Mouse (Mus musculus) embryonic facial prominence, embryonic 15.5 days (tissue): ENCODE measurements around the gene Ddn. TPM values are rescaled to one million over a fixed set of nuclear protein-coding genes. Genes with fewer than 3 reads are reported as not detected.
"Not testable (repeated sequence)": the region's sequence is repeated elsewhere in the genome, so short reads cannot be mapped to it uniquely, and the experiment has no call there.

Experiments
- ATAC-seq: fragments of 200-750 bp; cut with Nextera tagmentation; 2 replicates; pipeline ENCODE4 v1.8.0; 2017; ENCODE audit warnings: low read depth, moderate TSS enrichment; ENCODE audit not compliant: insufficient number of reproducible peaks, low FRiP score, low TSS enrichment
- H3K27ac ChIP-seq: fragments of 300-500 bp; sonication (generic); replicated peaks from 2 replicates; pipeline ENCODE4 v1.5.1; 2015; ENCODE audit warnings: mild to moderate bottlenecking, inconsistent platforms
- H3K27me3 ChIP-seq: fragments of 300-500 bp; sonication (generic); 2 replicates; pipeline ENCODE4 v1.6.1; 2015; ENCODE audit warnings: inconsistent platforms
- H3K36me3 ChIP-seq: fragments of 300-500 bp; sonication (generic); 2 replicates; pipeline ENCODE4 v1.6.1; 2015; ENCODE audit warnings: mild to moderate bottlenecking, inconsistent platforms
- H3K4me1 ChIP-seq: fragments of 300-500 bp; sonication (generic); 2 replicates; pipeline ENCODE4 v1.6.1; 2015; ENCODE audit warnings: inconsistent platforms
- H3K4me2 ChIP-seq: fragments of 300-500 bp; sonication (generic); replicated peaks from 2 replicates; pipeline ENCODE4 v1.6.1; 2015; ENCODE audit warnings: mild to moderate bottlenecking, inconsistent platforms
- H3K4me3 ChIP-seq: fragments of 300-500 bp; sonication (generic); replicated peaks from 2 replicates; pipeline ENCODE4 v1.5.1; 2015; ENCODE audit warnings: mild to moderate bottlenecking, inconsistent platforms
- H3K9ac ChIP-seq: fragments of 300-500 bp; sonication (generic); 2 replicates; pipeline ENCODE4 v1.6.1; 2015; ENCODE audit warnings: inconsistent platforms
- H3K9me3 ChIP-seq: fragments of 300-500 bp; sonication (generic); replicated peaks from 2 replicates; pipeline ENCODE4 v1.6.1; 2016; ENCODE audit warnings: inconsistent platforms
- WGBS: fragments of 180-500 bp; shearing (Covaris S2); methylation state at CpG from one replicate; pipeline ENCODE4 v1.1.7; 2015; 5-methylcytosine and 5-hydroxymethylcytosine counted together
- polyA plus RNA-seq: library from polyadenylated mRNA; unstranded; fragments of >200 nt; fragmentation: Nextera tagmentation; extraction: Ambion mirVana; gene quantifications from 2 replicates; pipeline ENCODE4 v1.2.1, GENCODE M21; 2015

Gene Ddn
- polyA plus RNA-seq, 1 experiment from 2014 or later = 0.04 TPM

DNA sequence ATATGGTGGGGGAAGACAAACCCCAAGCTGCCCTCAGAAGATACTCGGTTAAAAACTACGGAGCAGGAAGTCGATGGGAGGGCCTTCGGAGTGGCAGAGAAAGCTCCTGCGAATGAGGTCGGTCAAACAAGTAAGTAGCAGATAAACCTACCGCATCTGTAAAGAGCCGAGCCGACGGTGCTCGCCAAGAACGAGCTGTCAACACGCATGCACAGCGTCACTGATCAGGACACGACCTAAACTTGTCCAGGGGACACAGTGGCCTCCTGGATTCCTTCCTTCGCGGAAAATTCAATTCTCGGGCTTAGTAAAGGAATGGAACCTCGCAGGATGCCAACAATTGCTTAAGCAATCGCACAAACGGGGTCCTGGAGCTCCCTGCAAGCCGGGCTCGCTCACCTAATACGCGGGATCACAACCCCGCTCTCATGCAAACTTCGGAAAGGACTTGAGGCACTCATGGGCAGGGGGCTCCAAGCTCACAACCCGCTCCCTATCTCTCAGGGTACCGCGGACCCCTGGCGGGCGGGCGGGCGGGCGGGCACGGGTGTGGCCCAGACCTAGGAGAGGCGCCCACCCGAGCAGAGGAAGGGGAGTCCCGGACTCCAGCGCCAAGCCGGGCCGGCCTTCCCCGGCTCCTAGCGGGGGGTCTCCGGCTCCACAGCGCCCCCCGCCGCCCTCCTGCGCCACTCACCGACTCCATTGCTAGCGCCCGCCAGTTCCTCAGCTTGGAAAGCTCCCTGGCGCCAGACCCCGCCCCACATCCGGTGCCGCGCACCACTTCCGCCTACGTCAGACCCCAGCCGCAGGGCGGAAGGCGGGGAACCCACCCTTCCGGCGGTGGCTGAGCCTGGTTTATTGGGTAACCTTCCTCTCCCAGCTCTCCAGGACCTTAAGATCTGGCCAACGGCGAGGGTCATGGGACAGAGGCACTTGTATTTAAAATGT is 21.7 kb upstream of the Ddn start, which contains the start of gene Prkag1:
Gene Prkag1, minus strand, starts transcription at position 786 of the 948 bp plus-strand sequence.
- Histone ChIP-seq H3K36me3 (peaks cover 34% of the 10 kb centered on the region), H3K4me3 (peak within 1 kb of the TSS; percentile 65), H3K27ac (peak within 1 kb of the TSS; percentile 94), H3K9ac (peak within 1 kb of the TSS; percentile 91), H3K9me3 (no peaks in the 10 kb centered on the region), H3K4me2 (peak within 1 kb of the TSS; percentile 53), H3K27me3 (no peaks in the 10 kb centered on the region), H3K4me1 (peaks cover 22% of the 10 kb centered on the region)
- ATAC-seq = peak; percentile 96
- under 1% methylated on average over 65 of the region's 66 CpGs for WGBS

DNA sequence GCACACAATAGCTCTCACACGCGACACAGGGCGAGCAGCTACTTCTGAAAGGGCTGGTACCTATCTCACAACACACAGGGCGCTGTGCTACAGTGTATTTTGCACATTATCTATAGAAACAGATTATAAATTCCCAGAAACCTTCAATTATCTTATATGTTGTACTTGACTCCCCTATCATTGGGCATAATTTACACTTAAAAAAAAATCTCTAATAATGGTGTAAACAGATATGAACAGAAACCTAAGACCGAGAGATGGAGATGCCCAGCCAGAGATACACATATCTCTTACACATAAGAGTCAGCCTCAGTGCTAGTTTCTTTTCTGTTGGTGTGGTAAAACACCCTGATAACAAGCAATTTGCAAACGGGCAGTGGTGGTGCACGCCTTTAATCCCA is 18.3 kb upstream of the Ddn start:
- Histone ChIP-seq H3K27ac (no peak overlapping the region), H3K36me3 (peaks cover 32% of the 10 kb centered on the region), H3K4me2 (no peak overlapping the region), H3K4me1 (peaks cover 19% of the 10 kb centered on the region), H3K9me3 (no peaks in the 10 kb centered on the region), H3K4me3 (no peak overlapping the region), H3K9ac (no peak overlapping the region), H3K27me3 (no peaks in the 10 kb centered on the region)
- WGBS = 89% methylated on average over 7 of the region's 7 CpGs
- ATAC-seq = no peak

DNA sequence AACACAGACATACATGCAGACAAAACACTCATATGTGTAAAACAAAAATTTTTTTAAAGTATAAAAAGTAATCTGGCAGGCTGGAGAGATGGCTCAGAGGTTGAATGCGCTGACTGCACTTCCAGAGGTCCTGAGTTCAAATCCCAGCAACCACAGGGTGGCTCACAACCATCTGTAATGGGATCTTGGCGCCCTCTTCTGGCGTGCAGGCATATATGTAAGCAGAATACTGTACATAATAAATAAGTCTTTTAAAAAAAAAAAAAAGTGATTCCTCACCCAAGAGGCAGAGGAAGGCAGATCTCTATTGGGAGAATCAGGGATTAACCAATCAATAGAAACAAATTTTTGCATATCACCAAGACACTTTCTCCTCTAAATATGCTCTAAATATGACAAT is 14.1 kb upstream of the Ddn start:
- ATAC-seq = no peak
- Histone ChIP-seq H3K27me3 (no peaks in the 10 kb centered on the region), H3K4me3 (no peak overlapping the region), H3K9ac (no peak overlapping the region), H3K27ac (no peak overlapping the region), H3K4me1 (no peaks in the 10 kb centered on the region), H3K9me3 (no peaks in the 10 kb centered on the region), H3K4me2 (no peak overlapping the region), H3K36me3 (peaks cover 38% of the 10 kb centered on the region)
- 66% methylated on average over 3 of the region's 3 CpGs for WGBS

DNA sequence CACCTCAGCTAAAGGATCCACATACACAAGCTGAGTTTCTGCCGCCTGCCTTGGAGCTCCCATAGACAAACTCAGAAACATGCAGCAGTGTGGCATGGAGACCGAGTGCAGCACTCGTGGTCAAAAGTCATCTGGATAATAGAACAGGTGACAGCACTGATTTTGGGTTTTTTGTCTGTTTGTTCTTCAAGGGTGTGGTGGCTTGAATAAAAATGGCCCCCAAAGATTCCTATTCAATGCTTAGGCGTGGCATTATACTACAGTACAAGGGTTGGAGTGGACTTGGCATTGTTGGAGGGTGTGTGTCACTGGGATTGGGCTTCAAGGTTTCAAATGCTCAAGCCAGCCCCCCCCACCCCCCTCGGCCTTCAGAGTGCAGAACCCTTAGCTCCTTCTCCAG is 12.9 kb upstream of the Ddn start:
- H3K9ac ChIP-seq = no peak overlapping the region
- no peak overlapping the region for H3K27ac ChIP-seq
- H3K4me3 ChIP-seq = no peak overlapping the region
- no peaks in the 10 kb centered on the region for H3K4me1 ChIP-seq
- H3K4me2 ChIP-seq = no peak overlapping the region
- H3K9me3 ChIP-seq = no peaks in the 10 kb centered on the region
- WGBS = 88% methylated on average over 5 of the region's 5 CpGs
- peaks cover 38% of the 10 kb centered on the region for H3K36me3 ChIP-seq
- ATAC-seq = no peak
- no peaks in the 10 kb centered on the region for H3K27me3 ChIP-seq

DNA sequence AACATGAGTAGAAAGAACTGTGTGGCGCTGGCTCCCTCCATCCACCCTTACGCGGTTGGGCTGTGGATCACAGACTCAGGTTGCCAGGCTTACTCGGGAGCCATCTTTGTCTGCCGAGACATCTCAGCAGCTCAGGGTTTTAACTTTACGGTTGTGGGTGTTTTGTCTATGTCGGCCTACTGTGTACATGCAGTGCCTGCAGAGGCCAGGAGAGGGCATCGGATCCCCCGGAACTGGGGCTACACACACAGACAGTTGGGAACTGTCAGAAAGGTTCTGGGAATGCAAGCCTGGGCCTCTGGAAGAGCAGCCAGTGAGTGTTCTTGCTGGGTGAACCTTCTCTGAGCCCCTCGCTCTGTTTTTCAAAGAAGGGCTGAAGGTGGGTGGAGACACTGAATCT is 12.1 kb upstream of the Ddn start:
- H3K4me1 ChIP-seq = no peaks in the 10 kb centered on the region
- H3K4me3 ChIP-seq = no peak overlapping the region
- no peak overlapping the region for H3K4me2 ChIP-seq
- no peaks in the 10 kb centered on the region for H3K27me3 ChIP-seq
- no peak overlapping the region for H3K9ac ChIP-seq
- peaks cover 42% of the 10 kb centered on the region for H3K36me3 ChIP-seq
- no peak for ATAC-seq
- H3K9me3 ChIP-seq = no peaks in the 10 kb centered on the region
- H3K27ac ChIP-seq = no peak overlapping the region
- 31% methylated on average over 10 of the region's 10 CpGs for WGBS

DNA sequence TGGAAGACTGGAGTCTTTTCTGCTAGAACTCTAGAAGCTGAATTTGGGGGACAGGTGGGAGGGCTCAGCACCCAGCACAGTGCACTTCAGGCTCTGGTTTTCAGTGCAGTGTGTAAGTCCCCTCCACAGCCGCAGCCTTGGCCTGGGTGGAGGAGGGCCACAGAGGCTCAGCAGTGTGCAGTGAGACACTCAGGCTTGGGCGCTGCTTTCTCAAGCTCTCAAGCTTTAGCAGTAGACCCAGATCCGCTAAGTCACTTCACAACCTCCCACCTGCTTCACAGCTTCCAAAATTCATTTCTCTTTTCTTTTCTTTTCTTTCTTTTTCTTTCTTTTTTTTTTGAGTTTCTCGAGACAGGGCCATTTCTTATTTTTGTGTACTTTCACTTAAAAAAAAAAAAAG is 11.6 kb upstream of the Ddn start:
- no peak overlapping the region for H3K27ac ChIP-seq
- no peaks in the 10 kb centered on the region for H3K27me3 ChIP-seq
- no peaks in the 10 kb centered on the region for H3K4me1 ChIP-seq
- H3K9ac ChIP-seq = no peak overlapping the region
- no peak overlapping the region for H3K4me3 ChIP-seq
- H3K36me3 ChIP-seq = peaks cover 43% of the 10 kb centered on the region
- 85% methylated on average over 4 of the region's 4 CpGs for WGBS
- H3K9me3 ChIP-seq = no peaks in the 10 kb centered on the region
- no peak for ATAC-seq
- H3K4me2 ChIP-seq = no peak overlapping the region

DNA sequence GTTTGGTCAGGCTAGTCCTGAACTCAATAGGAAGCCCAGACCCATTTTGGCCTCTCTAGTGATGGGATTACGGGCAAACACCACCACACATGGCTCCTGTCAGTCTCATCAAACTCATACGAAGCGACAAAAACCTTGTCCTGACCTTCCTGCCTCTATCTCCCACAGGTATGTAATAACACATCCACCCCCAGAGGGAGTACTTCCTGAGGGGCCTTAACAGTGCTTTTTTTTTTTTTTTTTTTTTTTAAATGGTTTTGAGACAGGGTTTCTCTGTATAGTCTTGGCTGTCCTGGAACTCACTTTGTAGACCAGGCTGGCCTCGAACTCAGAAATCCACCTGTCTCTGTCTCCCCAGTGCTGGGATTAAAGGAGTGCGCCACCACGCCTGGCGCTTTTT is 8.9 kb upstream of the Ddn start:
- Histone ChIP-seq H3K9me3 (no peaks in the 10 kb centered on the region), H3K27ac (no peak overlapping the region), H3K9ac (no peak overlapping the region), H3K4me2 (no peak overlapping the region), H3K4me1 (no peaks in the 10 kb centered on the region), H3K4me3 (no peak overlapping the region), H3K36me3 (peaks cover 43% of the 10 kb centered on the region), H3K27me3 (no peaks in the 10 kb centered on the region; the same call in 1 of the 2 replicates)
- WGBS = 86% methylated on average over 7 of the region's 7 CpGs
- ATAC-seq = no peak

DNA sequence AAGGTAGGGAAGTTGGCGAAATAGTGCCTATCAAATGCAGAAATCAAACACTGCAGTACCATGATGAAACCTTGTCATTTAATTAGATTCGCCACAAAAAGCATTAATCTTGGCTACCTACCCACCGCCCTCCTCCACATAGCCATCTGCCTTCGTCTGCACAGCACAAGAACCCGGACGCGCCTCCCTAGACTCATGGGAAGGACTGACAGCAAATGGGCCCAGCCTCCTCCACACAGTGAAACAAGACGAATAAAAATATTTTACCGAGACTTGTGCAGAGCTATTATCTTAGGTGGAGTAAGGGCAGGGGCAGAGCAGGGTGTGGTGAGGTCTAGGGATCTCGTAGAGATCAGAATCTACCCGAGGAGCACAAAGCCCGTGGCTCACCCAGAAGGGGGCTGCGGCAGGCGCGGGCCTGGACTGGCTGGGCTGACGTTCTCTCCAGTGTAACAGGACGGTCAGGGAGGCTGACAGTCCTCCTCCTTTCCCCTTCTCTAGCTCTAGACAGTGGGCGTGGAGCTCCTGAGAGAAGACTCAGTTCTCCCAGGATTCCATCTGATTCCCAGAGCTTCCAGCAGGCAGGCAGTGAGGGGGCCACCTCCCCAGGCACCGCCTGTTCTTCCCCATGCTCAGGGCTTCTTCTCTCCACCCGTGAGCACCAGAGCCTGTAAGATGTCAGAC is 3.6 kb upstream of the Ddn start:
- 83% methylated on average over 19 of the region's 20 CpGs for WGBS

DNA sequence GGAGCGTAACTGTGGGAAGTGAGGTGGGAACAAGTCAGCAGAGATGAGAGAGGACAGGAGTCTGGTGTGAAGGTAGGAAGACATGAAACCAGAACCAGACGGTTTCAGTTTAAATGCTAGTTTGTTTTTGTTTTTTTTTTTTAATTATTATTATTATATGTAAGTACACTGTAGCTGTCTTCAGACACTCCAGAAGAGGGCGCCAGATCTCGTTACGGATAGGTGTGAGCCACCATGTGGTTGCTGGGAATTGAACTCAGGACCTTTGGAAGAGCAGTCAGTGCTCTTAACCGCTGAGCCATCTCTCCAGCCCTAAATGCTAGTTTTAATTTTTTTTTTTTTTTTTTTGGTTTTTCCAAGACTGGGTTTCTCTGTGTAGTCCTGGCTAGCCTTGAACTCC is 922 bp upstream of the Ddn start:
- H3K36me3 ChIP-seq = peaks cover 31% of the 10 kb centered on the region
- WGBS = 73% methylated on average over 6 of the region's 6 CpGs
- ATAC-seq, H3K9me3 ChIP-seq, H3K4me3 ChIP-seq, H3K4me2 ChIP-seq, H3K9ac ChIP-seq, H3K27ac ChIP-seq: not testable (repeated sequence)
- H3K4me1 ChIP-seq = peaks cover 40% of the 10 kb centered on the region
- peaks cover 49% of the 10 kb centered on the region for H3K27me3 ChIP-seq

More for the DNA sequence above, 3.6 kb upstream of the Ddn start:
- H3K9me3 ChIP-seq = no peaks in the 10 kb centered on the region
- peaks cover 42% of the 10 kb centered on the region for H3K36me3 ChIP-seq
- no peak overlapping the region for H3K4me3 ChIP-seq
- no peak for ATAC-seq
- no peak overlapping the region for H3K27ac ChIP-seq
- no peak overlapping the region for H3K9ac ChIP-seq
- peaks cover 23% of the 10 kb centered on the region for H3K27me3 ChIP-seq
- H3K4me1 ChIP-seq = peaks cover 13% of the 10 kb centered on the region
- no peak overlapping the region for H3K4me2 ChIP-seq

DNA sequence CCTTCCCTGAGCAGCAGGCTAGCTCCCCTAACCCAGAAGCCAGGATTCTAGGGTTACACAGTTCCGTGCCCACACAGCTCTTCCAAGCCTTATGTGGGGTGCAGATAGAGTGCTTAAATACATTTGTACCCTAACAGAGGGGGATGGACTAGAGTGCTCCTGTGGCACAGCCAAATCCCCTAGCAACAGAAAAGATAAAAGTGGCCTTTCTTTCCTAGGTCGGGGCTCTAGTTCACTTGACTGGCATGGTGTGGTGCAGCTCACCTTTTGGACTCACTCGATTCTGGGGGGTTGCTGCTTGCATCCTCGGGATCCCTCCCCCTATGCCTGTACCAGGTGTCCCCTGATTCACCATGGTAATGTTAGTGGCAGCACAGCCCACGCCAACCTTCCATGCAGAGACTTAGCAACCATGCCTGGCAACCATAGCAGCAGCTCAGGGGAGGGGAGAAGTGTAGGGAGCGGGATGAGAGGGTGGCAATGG is 597 bp downstream of the Ddn start:
- peaks cover 45% of the 10 kb centered on the region for H3K4me1 ChIP-seq
- 12% methylated on average over 6 of the region's 6 CpGs for WGBS
- H3K27ac ChIP-seq = no peak overlapping the region
- H3K4me2 ChIP-seq = peak overlapping the region; percentile 88
- H3K4me3 ChIP-seq = peak overlapping the region; percentile 48
- peaks cover 65% of the 10 kb centered on the region for H3K27me3 ChIP-seq
- H3K9me3 ChIP-seq = no peaks in the 10 kb centered on the region
- peaks cover 19% of the 10 kb centered on the region for H3K36me3 ChIP-seq
- no peak overlapping the region for H3K9ac ChIP-seq
- no peak for ATAC-seq

DNA sequence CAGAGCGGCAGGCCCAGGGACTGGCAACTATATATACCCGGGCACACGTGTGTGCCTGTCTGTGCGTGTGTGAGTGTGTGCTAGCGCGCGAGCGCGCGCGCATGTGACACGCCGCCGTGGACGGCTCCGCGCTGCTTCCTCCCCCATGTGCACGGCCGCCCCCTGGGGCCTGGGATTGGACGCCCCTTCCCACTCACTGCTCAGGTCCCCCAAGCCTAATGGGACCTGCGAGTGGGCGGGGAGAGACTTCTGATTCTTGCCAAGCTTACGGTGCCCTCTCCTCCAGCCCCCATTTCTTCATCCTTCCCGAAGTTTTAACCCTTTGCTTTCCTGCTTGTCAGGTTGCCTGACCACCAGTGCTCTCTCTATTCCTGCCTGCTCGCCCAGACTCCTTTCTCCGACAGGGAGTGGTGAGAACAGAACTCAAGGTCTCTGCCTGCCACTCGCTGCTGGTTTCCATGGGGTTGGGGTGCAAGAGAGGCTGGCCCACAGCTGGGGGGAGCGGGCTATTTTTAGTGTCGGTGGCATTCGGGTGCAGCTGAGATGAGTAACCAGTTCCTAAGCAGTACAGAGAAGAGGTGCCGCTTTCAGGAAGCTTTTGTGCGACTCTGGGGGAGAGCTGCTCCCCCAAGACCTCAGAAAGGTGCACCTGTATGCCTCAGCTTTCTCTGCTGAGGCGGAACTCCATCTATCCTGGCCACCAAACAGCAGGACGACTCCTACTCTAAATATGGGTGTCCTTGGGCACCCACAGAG is 1.2 kb downstream of the Ddn start:
- Histone ChIP-seq H3K27me3 (peaks cover 71% of the 10 kb centered on the region), H3K4me1 (peaks cover 45% of the 10 kb centered on the region), H3K36me3 (peaks cover 13% of the 10 kb centered on the region), H3K27ac (no peak overlapping the region), H3K4me3 (peak overlapping the region; percentile 48), H3K4me2 (peak overlapping the region; percentile 88), H3K9ac (no peak overlapping the region; the same call in 1 of the 2 replicates), H3K9me3 (no peaks in the 10 kb centered on the region)
- 2% methylated on average over 33 of the region's 34 CpGs for WGBS
- ATAC-seq = no peak
